Mouse (Mus musculus) left cerebral cortex, adult 8-10 months (tissue): Measurements from ENCODE around the gene Rsph1. TPM values are rescaled to one million over a fixed set of nuclear protein-coding genes. Genes with fewer than 3 reads are reported as not detected.
"Not testable (repeated sequence)": the region's sequence is repeated elsewhere in the genome, so short reads cannot be mapped to it uniquely, and the experiment has no call there.

Experiments used
- DNase-seq, 2 experiments: peaks; one replicate each; pipeline ENCODE4 v3.0.0; 2022; ENCODE audit warnings: low spot score in 2 of 2
- total RNA-seq, 4 experiments: library from RNA; stranded (reverse); gene quantifications; 2 replicates each; pipeline ENCODE4 v1.2.4; 2022

Rsph1 gene
- total RNA-seq, 4 experiments from 2014 or later: 14.0 to 23.9 (median 18.8) TPM

DNA sequence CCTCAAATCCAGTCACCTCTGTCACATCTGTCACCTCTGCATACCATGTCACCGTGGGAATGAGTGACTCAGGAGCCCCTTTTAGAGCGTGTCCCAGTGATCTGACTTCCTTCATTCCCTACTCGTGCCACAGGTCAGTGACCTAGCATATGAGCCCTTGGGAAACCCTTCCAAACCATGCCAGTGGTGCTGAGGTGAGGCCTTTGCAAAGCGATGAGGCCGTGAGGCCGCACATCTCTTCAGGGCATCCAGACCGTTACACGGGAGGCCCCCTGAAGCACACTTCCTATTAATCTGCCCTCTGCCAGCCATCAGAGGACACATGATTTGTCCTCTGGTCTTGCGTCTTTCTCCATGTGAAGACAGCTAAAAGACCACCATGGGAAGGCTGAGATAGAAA, 2.4 kb upstream of the Rsph1 start:
- no peak for DNase-seq

DNA sequence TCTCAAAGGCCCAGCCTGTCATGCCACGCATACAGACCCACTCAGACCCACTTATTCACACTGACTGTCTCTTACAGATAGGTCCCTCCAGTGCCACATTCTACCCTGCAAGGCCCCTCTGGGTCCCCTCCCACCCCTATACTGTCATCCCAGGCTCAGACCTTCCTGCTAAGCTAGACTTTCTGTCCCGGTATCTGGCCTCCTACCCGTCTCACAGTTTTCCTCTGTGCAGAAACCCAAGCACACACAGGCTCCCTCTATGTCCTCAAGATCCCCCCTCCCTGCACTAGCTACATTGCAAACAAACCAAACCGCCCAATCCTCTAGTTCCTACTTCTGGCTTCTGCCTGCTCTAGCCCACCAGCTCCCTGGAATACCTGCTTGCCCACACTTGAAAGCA, 748 bp upstream of the Rsph1 start:
- no peak for DNase-seq

- DNase-seq: peak in 1 of 2 experiments; percentile 39
Observed at GRCm38 (mm10) chr17:31276207-31276921, 819 bp downstream of the Rsph1 start.

- DNase-seq: no peak
Observed at GRCm38 (mm10) chr17:31275181-31275580, 2.0 kb downstream of the Rsph1 start.

GRCm38 (mm10) chr17:31273631-31274030, 3.6 kb downstream of the Rsph1 start:
- no peak for DNase-seq

- DNase-seq: no peak
Observed at GRCm38 (mm10) chr17:31272416-31273165, 4.6 kb downstream of the Rsph1 start.

DNA sequence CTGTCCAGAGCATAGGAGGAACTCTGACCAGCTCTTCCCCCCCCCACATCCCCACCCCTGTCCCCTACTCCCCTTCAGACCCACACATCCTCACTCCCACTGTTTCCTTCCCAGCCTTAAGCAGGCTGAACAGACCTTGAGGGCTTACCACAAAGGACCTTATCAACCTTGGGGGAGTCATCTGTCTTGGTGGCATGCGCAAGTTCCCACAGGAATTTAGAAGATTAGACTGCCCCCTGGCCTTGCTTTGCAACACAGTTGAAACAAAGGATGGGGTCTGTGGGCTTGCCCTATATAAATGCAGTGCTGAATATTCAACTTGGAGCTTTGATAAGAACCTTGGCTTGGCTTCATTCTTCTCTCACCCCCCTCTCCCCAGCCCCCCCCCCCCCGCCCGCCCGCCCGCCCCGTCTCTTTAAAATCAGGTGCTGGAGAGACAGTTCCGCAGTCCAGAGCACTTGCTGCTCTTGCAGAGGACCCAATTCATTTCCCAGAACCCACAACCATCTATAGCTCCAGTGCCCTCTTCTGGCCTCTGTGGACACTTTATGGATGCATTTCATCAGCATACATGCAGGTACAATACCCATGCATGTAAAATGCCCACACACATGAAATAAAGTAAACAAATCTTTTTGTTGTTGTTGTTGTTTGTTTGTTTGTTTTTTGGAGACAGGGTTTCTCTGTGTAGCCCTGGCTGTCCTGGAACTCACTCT, 5.9 kb downstream of the Rsph1 start:
- DNase-seq: no peak

GRCm38 (mm10) chr17:31270736-31271135, 6.4 kb downstream of the Rsph1 start:
- DNase-seq: not testable (repeated sequence)

DNA sequence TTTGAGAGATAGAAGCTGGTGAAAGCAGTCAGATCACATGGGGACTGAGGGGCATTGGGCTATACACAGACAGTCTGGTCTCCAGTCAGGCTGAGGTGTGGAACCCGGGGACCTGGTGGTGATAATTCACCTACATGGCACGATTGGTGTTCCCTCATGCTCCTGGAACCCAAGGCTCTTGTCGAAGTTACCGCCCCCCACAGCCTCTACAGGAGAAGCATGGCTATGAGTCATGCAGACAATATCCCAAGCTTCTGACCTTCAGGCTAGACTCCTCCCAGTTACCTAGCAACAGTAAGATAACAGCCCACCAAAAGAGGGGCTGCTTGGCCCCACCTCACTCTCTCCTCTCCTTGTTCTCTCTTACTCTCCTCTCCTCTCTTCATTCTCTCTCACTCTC, 6.9 kb downstream of the Rsph1 start:
- no peak for DNase-seq

DNA sequence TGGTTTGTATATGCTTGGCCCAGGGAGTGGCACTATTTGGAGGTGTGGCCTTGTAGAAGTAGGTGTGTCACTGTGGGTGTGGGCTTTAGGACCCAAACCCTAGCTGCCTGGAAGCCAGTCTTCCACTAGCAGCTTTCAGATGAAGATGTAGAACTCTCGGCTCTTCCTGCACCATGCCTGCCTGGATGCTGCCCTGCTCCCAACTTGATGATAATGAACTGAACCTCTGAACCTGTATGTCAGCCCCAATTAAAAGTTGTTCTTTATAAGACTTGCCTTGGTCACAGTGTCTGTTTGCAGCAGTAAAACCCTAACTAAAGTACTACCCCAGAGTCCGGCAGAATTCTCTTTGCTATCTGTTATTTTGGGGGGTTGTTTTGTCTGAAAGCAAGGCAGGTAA, 7.4 kb downstream of the Rsph1 start:
- no peak for DNase-seq

DNA sequence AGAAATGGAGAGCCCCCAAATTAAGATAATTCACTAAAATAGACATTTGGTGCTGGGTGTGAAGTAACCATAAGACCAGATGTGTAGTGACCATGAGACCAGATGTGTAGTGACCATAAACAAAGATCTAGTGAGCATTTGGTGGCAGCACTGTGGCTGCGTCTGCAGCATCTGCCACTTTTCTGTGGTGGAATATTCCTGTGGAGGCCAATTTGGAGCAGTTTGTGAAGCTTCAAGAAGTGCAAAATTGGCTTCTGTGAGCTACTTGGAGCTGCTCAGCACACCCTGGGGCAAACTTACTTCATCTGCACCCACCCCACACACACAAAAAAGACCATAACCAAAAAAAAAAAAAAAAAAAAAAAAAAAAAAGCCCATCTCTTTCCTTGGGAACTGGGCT, 9.2 kb downstream of the Rsph1 start:
- DNase-seq: no peak

- no peak for DNase-seq
Observed at GRCm38 (mm10) chr17:31267603-31268002, 9.6 kb downstream of the Rsph1 start.

GRCm38 (mm10) chr17:31267138-31267537, 10.0 kb downstream of the Rsph1 start:
- DNase-seq: no peak

DNA sequence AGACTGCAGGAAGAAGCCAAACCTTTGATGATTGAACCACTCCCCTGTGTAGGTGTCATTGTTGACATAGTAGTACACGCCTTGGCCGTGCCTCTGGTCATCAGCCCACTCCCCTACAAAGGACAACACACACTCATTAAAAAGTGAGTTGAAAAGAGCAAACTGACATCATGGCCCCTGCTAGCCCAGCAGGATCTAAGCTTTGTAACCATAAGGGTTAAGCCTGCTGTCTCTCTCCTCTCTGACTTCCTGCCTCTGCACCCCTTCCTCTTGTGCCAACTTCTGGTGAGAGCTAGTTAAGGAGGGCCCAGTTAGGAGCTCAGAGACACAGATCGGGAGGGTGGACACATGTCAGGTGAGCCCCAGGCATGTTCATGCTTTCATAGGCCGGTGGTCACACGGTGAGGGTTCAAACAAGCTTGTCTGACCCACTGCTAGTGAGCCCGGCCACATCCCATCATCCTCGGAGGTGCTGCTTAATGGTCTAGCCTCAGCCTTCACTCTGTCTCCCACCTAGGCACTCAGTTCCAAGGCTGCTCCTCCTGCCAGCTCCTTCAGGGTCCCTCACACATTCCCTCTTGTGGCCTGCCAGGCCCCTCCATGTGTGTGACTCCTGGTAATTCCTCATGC, 10.7 kb downstream of the Rsph1 start:
- DNase-seq: no peak

DNA sequence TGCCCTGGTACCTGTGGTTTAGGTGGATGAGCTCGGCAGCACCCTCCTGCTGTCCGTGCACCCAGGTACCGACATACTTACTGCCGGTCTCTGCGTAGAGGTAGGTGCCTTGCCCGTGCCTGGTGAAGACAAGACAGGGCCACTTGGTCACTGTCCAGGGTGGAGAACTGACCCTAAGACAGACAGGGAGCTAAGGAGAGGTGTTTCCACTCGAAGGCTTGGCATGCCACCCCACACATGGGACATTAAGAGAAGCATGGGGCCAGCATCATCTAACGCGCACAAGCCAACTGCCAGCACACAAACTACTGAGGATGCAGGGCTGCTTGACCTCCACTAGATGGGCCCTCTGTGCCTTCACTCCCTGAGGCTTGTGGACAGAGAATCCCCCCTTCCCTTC, 11.4 kb downstream of the Rsph1 start:
- no peak for DNase-seq

DNA sequence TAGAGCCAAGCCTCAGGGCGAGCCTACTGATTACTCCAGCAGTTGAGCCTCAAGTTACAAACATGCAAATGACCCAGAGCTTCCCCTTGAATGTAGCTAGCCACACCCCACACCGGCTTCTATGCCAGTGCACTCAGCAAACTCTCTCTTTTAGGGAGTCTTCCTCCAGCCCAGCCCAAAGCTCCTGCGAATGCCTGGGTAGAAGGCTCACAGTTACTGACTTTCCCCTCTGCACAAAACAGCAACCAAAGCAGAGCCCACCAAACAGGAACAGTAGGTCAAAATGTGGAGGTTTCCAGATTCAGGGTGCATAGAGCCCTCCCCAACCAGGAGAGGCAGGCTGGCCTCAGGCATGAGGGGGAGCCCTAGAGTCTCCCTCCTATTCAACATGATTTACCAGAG, 12.0 kb downstream of the Rsph1 start:
- no peak for DNase-seq

- no peak for DNase-seq
Observed at GRCm38 (mm10) chr17:31264372-31264771, 12.8 kb downstream of the Rsph1 start.

- DNase-seq: no peak
Observed at GRCm38 (mm10) chr17:31263770-31264169, 13.4 kb downstream of the Rsph1 start.

DNA sequence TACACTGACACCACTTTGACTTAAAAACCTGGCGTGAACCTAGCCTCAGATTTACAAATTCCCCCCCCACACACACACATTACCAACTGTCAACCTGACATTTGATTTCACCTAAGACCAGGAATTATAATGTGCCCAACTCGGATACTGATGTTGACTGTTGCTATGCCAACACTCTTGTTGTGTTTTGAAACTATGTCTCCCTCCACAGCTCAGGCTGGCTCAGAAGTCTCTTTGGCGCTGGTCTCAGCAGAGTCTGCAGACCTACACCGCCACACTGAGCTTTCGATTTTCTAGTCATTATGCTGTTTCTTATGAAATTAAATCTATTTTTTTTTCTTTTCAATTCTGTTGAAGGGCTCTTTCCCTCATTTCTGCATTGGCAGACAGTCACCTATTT, 14.5 kb downstream of the Rsph1 start:
- DNase-seq: no peak

- DNase-seq: no peak
Observed at GRCm38 (mm10) chr17:31261352-31261751, 15.8 kb downstream of the Rsph1 start.

DNA sequence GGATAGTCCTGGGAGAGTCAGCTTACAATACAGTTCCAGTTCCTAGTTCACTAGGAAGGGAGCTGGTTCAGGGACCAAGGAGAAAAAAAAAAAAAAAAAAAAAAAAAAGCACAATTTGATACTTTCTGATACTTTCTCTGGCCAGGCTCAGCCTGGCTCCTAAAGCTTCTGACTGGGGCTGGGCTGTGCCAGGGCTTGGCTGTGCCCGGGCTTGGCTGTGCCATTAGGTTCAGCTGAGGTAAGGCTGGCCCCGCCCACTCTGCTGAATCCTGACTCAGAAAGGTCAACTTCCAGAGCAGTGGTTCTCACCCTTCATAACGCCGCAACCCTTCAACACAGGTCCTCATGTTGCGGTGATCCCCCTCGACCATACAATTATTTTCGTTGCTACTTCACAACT, 16.8 kb downstream of the Rsph1 start:
- no peak for DNase-seq

DNA sequence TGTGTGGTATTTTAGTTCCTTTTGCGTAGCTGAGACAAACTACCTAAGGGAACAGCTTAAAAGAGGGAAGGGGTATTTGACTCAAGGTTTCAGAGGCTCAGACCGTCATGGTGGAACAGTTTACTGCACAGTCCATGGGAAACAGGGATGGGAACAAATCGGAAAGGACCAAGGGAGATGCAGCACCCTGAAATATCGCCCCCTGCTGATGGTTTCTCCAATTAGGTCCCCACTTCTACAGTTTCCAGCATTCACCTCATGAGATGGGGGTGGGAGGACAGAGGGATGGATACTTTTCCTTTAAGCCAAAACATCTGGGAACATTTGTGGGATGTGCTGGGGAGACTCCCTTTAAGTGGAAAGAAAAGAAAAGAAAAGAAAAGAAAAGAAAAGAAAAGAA, 17.4 kb downstream of the Rsph1 start:
- no peak for DNase-seq
